Mouse (Mus musculus) CH12.LX (cell line): ENCODE results near the gene Bcl2l11. TPM values are rescaled to one million over a fixed set of nuclear protein-coding genes. Genes with fewer than 3 reads are reported as not detected.

Source experiments
- DNase-seq: peaks from one replicate; pipeline ENCODE4 v3.0.0-alpha.2; 2013; ENCODE audit errors: extremely low read depth
- H3K27ac ChIP-seq: 2 replicates; pipeline ENCODE4 v1.5.1; 2012; ENCODE audit warnings: low read depth, mild to moderate bottlenecking, control low read depth, moderate library complexity; ENCODE audit not compliant: insufficient read depth
- H3K27me3 ChIP-seq: replicated peaks from 2 replicates; pipeline ENCODE3; 2012; ENCODE audit warnings: inconsistent platforms
- H3K36me3 ChIP-seq, 2 experiments: replicated peaks in 1 of 2; 2 replicates each; pipeline versions ENCODE3 to v1.6.1; 2012; ENCODE audit warnings: inconsistent platforms in 1 of 2, low read length in 1 of 2, mild to moderate bottlenecking in 1 of 2, mixed read lengths in 1 of 2, moderate library complexity in 1 of 2; ENCODE audit not compliant: control insufficient read depth in 1 of 2, insufficient read depth in 1 of 2
- H3K4me1 ChIP-seq, 2 experiments: 2 replicates each; pipeline ENCODE4 v1.6.1; 2012; ENCODE audit warnings: inconsistent platforms in 1 of 2, moderate library complexity in 1 of 2; ENCODE audit not compliant: insufficient read depth in 2 of 2, control insufficient read depth in 1 of 2
- H3K4me2 ChIP-seq: 2 replicates; pipeline ENCODE4 v1.6.1; 2012; ENCODE audit warnings: low read depth, mild to moderate bottlenecking, control low read depth; ENCODE audit not compliant: poor library complexity, insufficient read depth, severe bottlenecking
- H3K4me3 ChIP-seq, 3 experiments: fragments of 150-350 bp in 1 of 3; sonication (generic) in 1 of 3; replicated peaks in 1 of 3; 2 replicates each; pipeline versions ENCODE3 to v1.5.1; 2011 to 2012; ENCODE audit warnings: low read depth in 2 of 3, low read length in 2 of 3, mild to moderate bottlenecking in 2 of 3, moderate library complexity in 2 of 3, control low read depth in 1 of 3, improper control_type of control experiment in 1 of 3, inconsistent platforms in 1 of 3, mixed read lengths in 1 of 3; ENCODE audit not compliant: poor library complexity in 1 of 3
- H3K79me2 ChIP-seq: replicated peaks from 2 replicates; pipeline ENCODE4 v1.6.1; 2012; ENCODE audit warnings: mild to moderate bottlenecking, moderate library complexity; ENCODE audit not compliant: control insufficient read depth, poor library complexity, insufficient read depth, severe bottlenecking; ENCODE audit errors: extremely low read depth
- H3K9ac ChIP-seq: 2 replicates; pipeline ENCODE4 v1.6.1; 2012; ENCODE audit warnings: low read depth, mild to moderate bottlenecking, control low read depth, moderate library complexity; ENCODE audit not compliant: insufficient read depth
- H3K9me3 ChIP-seq: replicated peaks from 2 replicates; pipeline ENCODE3; 2012; ENCODE audit warnings: low read length, inconsistent platforms, mixed read lengths
- CHD2 ChIP-seq: IDR thresholded peaks from 2 replicates; pipeline ENCODE4 v1.6.1; 2011; ENCODE audit warnings: low read length, improper control_type of control experiment
- E2F4 ChIP-seq: IDR thresholded peaks from 2 replicates; pipeline ENCODE4 v1.6.1; 2011; ENCODE audit warnings: low read depth, low read length, improper control_type of control experiment; ENCODE audit not compliant: insufficient replicate concordance
- HCFC1 ChIP-seq: IDR thresholded peaks from 2 replicates; pipeline ENCODE4 v1.6.1; 2012; ENCODE audit warnings: low read depth, mild to moderate bottlenecking, inconsistent platforms, low read length, improper control_type of control experiment
- IRF4 ChIP-seq: IDR thresholded peaks from 2 replicates; pipeline ENCODE4 v1.6.1; 2014; ENCODE audit warnings: low read depth, mild to moderate bottlenecking, inconsistent platforms, low read length, improper control_type of control experiment
- JUN ChIP-seq: IDR thresholded peaks from 2 replicates; pipeline ENCODE4 v1.6.1; 2011; ENCODE audit warnings: low read depth, mild to moderate bottlenecking, low read length, improper control_type of control experiment, moderate library complexity; ENCODE audit not compliant: insufficient read depth
- MAFK ChIP-seq: IDR thresholded peaks from 2 replicates; pipeline ENCODE4 v1.6.1; 2011; ENCODE audit warnings: low read length, improper control_type of control experiment; ENCODE audit not compliant: insufficient replicate concordance
- MAZ ChIP-seq: IDR thresholded peaks from 2 replicates; pipeline ENCODE4 v1.6.1; 2012; ENCODE audit warnings: low read depth, mild to moderate bottlenecking, inconsistent platforms, low read length, improper control_type of control experiment, moderate library complexity
- MEF2A ChIP-seq: IDR thresholded peaks from 2 replicates; pipeline ENCODE4 v1.6.1; 2014; ENCODE audit warnings: low read depth, mild to moderate bottlenecking, inconsistent platforms, low read length, improper control_type of control experiment, borderline replicate concordance
- MXI1 ChIP-seq: IDR thresholded peaks from 2 replicates; pipeline ENCODE4 v1.6.1; 2011; ENCODE audit warnings: mild to moderate bottlenecking, low read depth, low read length, improper control_type of control experiment
- MYC ChIP-seq: IDR thresholded peaks from 2 replicates; pipeline ENCODE4 v1.6.1; 2011; ENCODE audit warnings: low read depth, mild to moderate bottlenecking, improper control_type of control experiment, low read length
- NELFE ChIP-seq: IDR thresholded peaks from 2 replicates; pipeline ENCODE4 v1.6.1; 2011; ENCODE audit warnings: low read depth, low read length, improper control_type of control experiment
- POLR2A ChIP-seq: IDR thresholded peaks from 2 replicates; pipeline ENCODE4 v1.6.1; 2011; ENCODE audit warnings: low read depth, mild to moderate bottlenecking, improper control_type of control experiment, low read length
- RAD21 ChIP-seq: IDR thresholded peaks from 2 replicates; pipeline ENCODE4 v1.6.1; 2011; ENCODE audit warnings: low read depth, mild to moderate bottlenecking, low read length, improper control_type of control experiment, moderate library complexity
- RCOR1 ChIP-seq: conservative IDR thresholded peaks from 2 replicates; pipeline ENCODE4 v1.6.1; 2012; ENCODE audit warnings: low read depth, mild to moderate bottlenecking, inconsistent platforms, low read length, improper control_type of control experiment
- SIN3A ChIP-seq: IDR thresholded peaks from 2 replicates; pipeline ENCODE4 v1.6.1; 2012; ENCODE audit warnings: low read length, improper control_type of control experiment, inconsistent platforms
- SMC3 ChIP-seq: IDR thresholded peaks from 2 replicates; pipeline ENCODE4 v1.6.1; 2011; ENCODE audit warnings: low read depth, low read length, improper control_type of control experiment
- TBP ChIP-seq: conservative IDR thresholded peaks from 2 replicates; pipeline ENCODE4 v1.6.1; 2011; ENCODE audit warnings: low read depth, low read length, improper control_type of control experiment
- ZC3H11A ChIP-seq: IDR thresholded peaks from 2 replicates; pipeline ENCODE4 v1.6.1; 2012; ENCODE audit warnings: low read depth, mild to moderate bottlenecking, inconsistent platforms, low read length, improper control_type of control experiment
- ZNF384 ChIP-seq: IDR thresholded peaks from 2 replicates; pipeline ENCODE4 v1.6.1; 2012; ENCODE audit warnings: low read depth, low read length, improper control_type of control experiment, inconsistent platforms
- dilution Hi-C: fragments of 300-500 bp; cut with MboI; formaldehyde crosslinking; loops from 2 replicates; pipeline ENCODE4 v1.14.3; 2020; ENCODE audit warnings: low sequenced_read_pairs; ENCODE audit not compliant: extremely low pct_unique_long_range_greater_than_20kb, extremely low pct_ligation_motif_present
- in situ Hi-C: fragments of 300-500 bp; cut with MboI; formaldehyde crosslinking; loops from 3 replicates; pipeline ENCODE4 v1.14.3; 2019; ENCODE audit warnings: low sequenced_read_pairs, low pct_ligation_motif_present, low pct_unique_long_range_greater_than_20kb, mixed read lengths
- polyA plus RNA-seq: library from polyadenylated mRNA; unstranded; fragments of >175 nt; gene quantifications from 2 replicates; pipeline ENCODE4 v1.2.1, GENCODE M21; 2012; ENCODE audit warnings: low read depth; ENCODE audit not compliant: insufficient read length
- total RNA-seq, 2 experiments: library from RNA; depleted of rRNA; stranded (reverse); fragments of 300-350 nt in 1 of 2; fragments of >200 nt in 1 of 2; gene quantifications; 2 replicates each; pipeline ENCODE4 v1.2.3; 2012 to 2014

Gene Bcl2l11
- total and polyA plus RNA-seq, 3 experiments = 7.8 to 24.6 (median 11.6) TPM

- DNase-seq = no peak
- in situ Hi-C loops = no loop called here
- Histone ChIP-seq H3K36me3 (peaks cover 0 to 68% of the 10 kb centered on the region in 2 experiments), H3K27me3 (no peaks in the 10 kb centered on the region), H3K4me3 (no peak overlapping the region), H3K4me2 (no peak overlapping the region), H3K27ac (no peak overlapping the region), H3K4me1 (peaks cover 24 to 70% of the 10 kb centered on the region in 2 experiments)
- dilution Hi-C loops = no loop called here
- TF ChIP-seq MAZ (no peak), MXI1 (no peak), CHD2 (no peak), E2F4 (no peak), JUN (no peak), MAFK (no peak), ZC3H11A (no peak), TBP (no peak), NELFE (no peak), POLR2A (no peak), HCFC1 (no peak), IRF4 (no peak), RAD21 (no peak), SMC3 (no peak), MEF2A (no peak), RCOR1 (no peak), SIN3A (no peak), MYC (no peak)
- TF ChIP-seq, all 38 proteins: peak for 0
- H3K79me2 ChIP-seq = no peaks in the 10 kb centered on the region
- H3K9ac ChIP-seq = no peak overlapping the region
- no peaks in the 10 kb centered on the region for H3K9me3 ChIP-seq
These were observed 11.1 kb downstream of the Bcl2l11 start for GRCm38 (mm10) chr2:128136769-128137433.

GRCm38 (mm10) chr2:128137480-128138276, 11.8 kb downstream of the Bcl2l11 start:
- H3K79me2 ChIP-seq = no peaks in the 10 kb centered on the region
- no peak overlapping the region for H3K27ac ChIP-seq
- peaks cover 22 to 68% of the 10 kb centered on the region in 2 experiments for H3K4me1 ChIP-seq
- H3K4me3 ChIP-seq = no peak overlapping the region
- no peaks in the 10 kb centered on the region for H3K9me3 ChIP-seq
- dilution Hi-C loops = no loop called here
- in situ Hi-C loops = no loop called here
- no peak overlapping the region for H3K9ac ChIP-seq
- H3K4me2 ChIP-seq = no peak overlapping the region
- H3K36me3 ChIP-seq = peaks cover 0 to 75% of the 10 kb centered on the region in 2 experiments
- H3K27me3 ChIP-seq = no peaks in the 10 kb centered on the region
- TF ChIP-seq NELFE (no peak), ZNF384 (no peak), MAZ (no peak), MAFK (no peak), IRF4 (no peak)
- no peak for DNase-seq
